Mouse (Mus musculus) small intestine, adult 2 months (tissue): ENCODE data around the gene Katnal1.

Experiments used
- CTCF ChIP-seq: fragments of 200-500 bp; IDR thresholded peaks from 2 replicates; pipeline ENCODE4 v1.5.1; 2012; ENCODE audit warnings: low read depth, mild to moderate bottlenecking, control low read depth, inconsistent platforms, low read length, moderate library complexity, mixed read lengths; ENCODE audit not compliant: insufficient replicate concordance, insufficient read length; ENCODE audit errors: extremely low read depth
- POLR2A ChIP-seq: fragments of 200-500 bp; IDR thresholded peaks from 2 replicates; pipeline ENCODE4 v1.6.1; 2012; ENCODE audit warnings: low read depth, mild to moderate bottlenecking, control low read depth, inconsistent platforms, low read length, moderate library complexity

GRCm38 (mm10) chr5:148863409-148863808, 65.7 kb downstream of the Katnal1 start:
- TF ChIP-seq CTCF (no peak), POLR2A (no peak)
